Mouse (Mus musculus): Measurements from ENCODE around the gene Crtc3. TPM values are rescaled to one million over a fixed set of nuclear protein-coding genes. Genes with fewer than 3 reads are reported as not detected.

Gene Crtc3
- 71.8 TPM for polyA plus RNA-seq (2017; shearing (Covaris generic))

GRCm38 (mm10) chr7:80688556-80689220, at the start of gene Crtc3:
TSS of gene Crtc3 (minus strand) at chr7:80688877.

Other genes with a start within 250 kb of the Crtc3 start
- gene Blm, start 153.8 kb downstream of the Crtc3 start, polyA plus RNA-seq (2017; shearing (Covaris generic)) = 13.2 TPM
- 206 TPM for gene Iqgap1, start 137.1 kb upstream of the Crtc3 start, polyA plus RNA-seq (2017; shearing (Covaris generic))
- gene Zscan2, start 172.0 kb upstream of the Crtc3 start, polyA plus RNA-seq (2017; shearing (Covaris generic)) = 5.1 TPM
- 15.9 TPM for gene Wdr73, start 212.4 kb upstream of the Crtc3 start, polyA plus RNA-seq (2017; shearing (Covaris generic))
- 14.0 TPM for gene Nmb, start 216.2 kb upstream of the Crtc3 start, polyA plus RNA-seq (2017; shearing (Covaris generic))

All from naive thymus-derived CD4-positive, alpha-beta T cell, adult 5 months (primary cell).